Mouse (Mus musculus) layer of hippocampus, adult 18-20 months (tissue): ENCODE results near the gene Pax5. TPM values are rescaled to one million over a fixed set of nuclear protein-coding genes. Genes with fewer than 3 reads are reported as not detected.

ENCODE experiments used
- DNase-seq, 2 experiments: peaks; one replicate each; pipeline ENCODE4 v3.0.0; 2022; ENCODE audit warnings: low spot score in 2 of 2
- microRNA-seq, 2 experiments: library from miRNA; unstranded; fragments of <30 nt; microRNA quantifications; one replicate each; pipeline ENCODE4 v1.2.0; 2021
- total RNA-seq, 2 experiments: library from RNA; stranded (reverse); gene quantifications; 2 replicates each; pipeline ENCODE4 v1.2.3; 2021

Gene Pax5
- total RNA-seq, 2 experiments from 2014 or later: 0.25 to 0.30 TPM

DNA sequence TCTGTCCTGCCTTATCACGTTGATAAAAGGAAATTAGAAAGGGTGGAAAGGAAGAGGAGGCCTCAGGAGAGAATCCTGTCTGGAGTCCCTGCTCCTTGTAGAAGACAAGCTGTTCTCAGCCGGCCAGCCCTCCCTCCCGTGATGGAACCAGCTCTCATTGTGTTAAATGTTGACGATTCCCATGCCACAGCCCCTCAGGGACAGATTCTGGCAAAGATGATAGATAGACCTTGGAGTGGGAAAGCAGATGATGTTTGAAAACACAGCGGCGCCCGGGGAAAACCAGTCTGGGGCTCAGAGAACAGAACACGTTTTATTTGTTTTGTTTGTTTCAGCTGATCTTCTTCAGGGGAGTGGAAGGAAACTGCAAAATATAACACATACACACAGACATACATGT is 221.6 kb downstream of the Pax5 start:
- no peak for DNase-seq

GRCm38 (mm10) chr4:44488219-44488618 is 222.1 kb downstream of the Pax5 start:
- no peak for DNase-seq

- no peak for DNase-seq
These were observed 227.4 kb downstream of the Pax5 start for GRCm38 (mm10) chr4:44482851-44483250.

DNA sequence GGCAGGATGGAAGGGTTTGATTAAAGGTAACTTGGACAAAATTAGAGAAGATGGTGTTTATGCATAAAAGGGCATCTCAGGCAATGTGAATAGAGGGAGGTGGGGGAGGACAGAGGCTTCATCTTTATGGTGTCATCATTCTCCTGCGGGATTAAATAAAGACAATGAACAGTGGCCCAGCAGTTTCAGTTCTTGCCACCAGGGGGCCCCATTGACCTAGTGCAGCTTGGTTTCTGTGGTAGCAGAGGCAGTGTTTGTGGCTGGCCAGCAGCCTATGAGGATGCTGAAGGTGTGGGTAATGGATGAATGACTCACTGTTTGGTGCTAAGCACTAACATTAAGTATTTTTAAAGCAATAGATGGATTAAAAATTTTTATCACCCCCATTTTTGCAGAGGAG is 230.5 kb downstream of the Pax5 start:
- DNase-seq: no peak

Small RNA genes within 50 kb of the gene (microRNA-seq; reads per million reads assigned to microRNA genes)
- gene Mir5120: 0 reads per million in 2 experiments

Other genes starting within 250 kb of the Pax5 start
- 10 to 100 TPM; 52.2 to 64.9 TPM for gene Zcchc7, start 45.4 kb upstream of the Pax5 start, total RNA-seq